Mouse (Mus musculus): ENCODE results near the gene Cenpc1.

The Cenpc1 gene

DNA sequence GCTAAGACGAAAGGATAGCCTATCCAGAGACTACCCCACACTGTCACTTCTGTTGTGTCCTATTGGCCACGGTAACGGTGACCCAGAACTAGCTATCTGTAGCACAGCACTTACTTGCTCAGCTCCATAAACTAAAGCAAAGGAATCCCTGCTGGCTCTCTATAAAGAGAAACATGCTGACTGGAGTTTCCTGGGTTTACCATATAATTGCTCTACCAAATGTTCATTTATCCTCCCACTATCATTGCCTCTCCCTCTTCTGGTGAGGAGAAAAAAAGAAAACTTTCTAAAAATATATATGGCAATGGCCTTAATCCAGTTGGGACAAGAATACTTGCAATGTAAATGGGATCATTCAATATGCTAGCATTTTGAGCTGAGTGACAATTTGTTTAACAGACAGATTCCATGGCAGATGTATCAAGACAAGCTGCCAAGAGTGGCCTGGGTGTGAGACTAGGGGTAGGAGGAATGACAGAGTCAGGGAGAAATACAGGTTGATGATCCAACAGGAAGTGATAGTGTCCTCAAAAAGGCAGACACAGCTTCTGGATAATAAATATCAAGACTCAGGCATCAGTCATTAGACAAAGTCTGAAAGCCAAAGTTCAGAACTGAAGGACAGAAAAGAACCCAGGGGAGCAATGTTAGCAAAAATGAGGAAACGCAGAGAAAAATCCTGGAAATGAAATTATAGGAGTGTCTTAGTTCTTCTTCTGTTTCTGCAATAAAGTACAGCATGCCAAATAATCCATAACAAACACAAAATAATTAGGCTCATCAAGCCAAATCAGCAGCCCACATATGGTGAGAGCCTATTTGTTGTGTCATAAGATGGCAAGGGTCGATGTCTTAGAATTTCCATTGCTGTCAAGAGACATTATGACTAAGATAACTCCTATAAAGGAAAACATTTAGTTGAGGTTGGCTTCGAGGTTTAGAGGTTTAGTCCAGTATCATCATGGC lies 68.6 kb downstream of the Cenpc1 start:
- intact Hi-C loops (cut with DNase I) = no loop called here

GRCm38 (mm10) chr5:85994551-85994950 lies 70.8 kb downstream of the Cenpc1 start:
- intact Hi-C loops (cut with DNase I) = loop anchor here (5.0 kb wide), 1 partner anchor 407 kb away; no protein-coding TSS in a partner anchor

DNA sequence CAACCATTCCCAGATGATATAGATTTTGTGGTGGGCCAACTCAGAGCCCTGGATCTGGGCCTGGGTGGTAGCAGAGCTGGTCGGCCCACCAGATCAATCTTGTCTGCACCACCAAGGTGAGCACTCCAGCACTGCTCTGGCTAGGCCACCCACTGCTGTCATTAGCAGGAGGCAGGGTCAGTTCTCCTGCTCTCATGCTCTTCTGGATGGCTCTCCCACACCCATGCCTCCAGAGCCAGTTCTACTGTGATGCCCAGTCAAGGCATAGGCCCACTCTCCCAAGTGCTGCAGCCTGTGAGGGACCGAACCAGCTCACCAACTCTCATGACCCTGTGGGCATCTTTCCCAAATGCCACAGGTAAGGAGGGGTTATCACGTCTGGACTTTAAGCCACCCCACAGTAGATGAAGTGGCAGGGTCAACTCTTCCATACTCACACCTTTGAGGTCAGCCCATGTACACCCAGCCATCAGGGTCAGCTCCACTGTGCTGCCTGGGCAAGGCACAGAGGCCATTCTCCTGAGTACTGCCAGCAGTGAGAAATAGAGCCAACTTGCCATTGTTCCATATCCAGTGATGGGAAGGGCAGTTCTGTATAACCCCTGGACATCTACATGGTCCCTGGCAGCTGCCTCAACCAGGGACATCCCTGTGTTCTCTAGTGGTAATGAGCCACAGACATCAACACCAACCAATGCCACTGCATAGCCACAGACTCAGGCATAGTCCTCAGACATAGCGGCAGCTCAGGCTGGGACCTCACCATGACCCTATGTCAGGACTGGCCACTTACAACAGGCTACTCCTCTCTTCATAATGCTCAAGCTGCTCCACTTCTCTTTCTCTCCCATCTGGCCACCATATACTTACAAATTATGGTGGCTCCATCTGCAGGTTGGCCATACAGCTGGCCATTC lies 72.3 kb downstream of the Cenpc1 start:
- intact Hi-C loops (cut with DNase I) = loop anchor here (5.0 kb wide), 1 partner anchor 406 kb away; no protein-coding TSS in a partner anchor

GRCm38 (mm10) chr5:85992055-85992454 lies 73.3 kb downstream of the Cenpc1 start:
- intact Hi-C loops (cut with DNase I) = loop anchor here (5.0 kb wide), 1 partner anchor 405 kb away; no protein-coding TSS in a partner anchor

- intact Hi-C loops (cut with DNase I) = no loop called here
These were observed 77.9 kb downstream of the Cenpc1 start for GRCm38 (mm10) chr5:85987516-85987863.

- intact Hi-C loops (cut with DNase I) = no loop called here
These were observed 78.5 kb downstream of the Cenpc1 start for GRCm38 (mm10) chr5:85986734-85987515.

DNA sequence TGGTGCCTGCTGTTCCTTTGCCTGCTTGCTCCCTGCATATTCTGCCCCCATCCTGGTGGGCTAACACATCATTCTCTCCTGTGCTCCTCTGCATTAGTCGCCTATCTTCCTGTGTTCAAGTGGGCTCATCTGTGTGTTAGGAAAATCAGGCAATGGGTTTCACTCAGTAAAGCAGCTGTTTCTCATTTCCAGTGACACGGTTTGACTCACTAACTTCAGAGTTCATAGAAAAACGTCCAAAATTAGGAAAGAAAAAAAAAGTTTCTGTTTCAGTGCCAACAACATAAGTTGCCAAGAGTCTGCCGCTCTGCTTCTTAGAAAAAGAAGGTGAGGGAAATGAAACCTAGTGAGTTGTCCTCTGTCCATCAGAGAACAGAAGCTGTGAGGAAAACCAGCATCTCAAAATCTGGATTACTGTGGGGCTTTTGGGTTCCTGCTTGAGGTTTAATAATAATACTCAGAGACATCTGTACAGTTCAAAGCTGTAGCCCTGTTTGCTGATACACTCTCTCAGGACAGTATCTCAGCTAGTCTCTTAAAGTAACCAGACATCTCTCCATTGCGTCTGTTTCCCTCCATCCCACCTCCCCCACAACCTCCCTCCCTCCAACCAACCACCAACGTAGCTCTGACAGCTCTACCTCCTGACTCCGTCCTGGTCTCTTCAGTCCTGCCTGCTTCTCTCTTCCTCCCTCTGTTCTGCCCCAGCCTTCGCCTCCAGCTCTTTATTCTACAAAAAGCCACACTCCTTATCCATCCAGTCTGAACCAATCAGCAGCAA lies 87.5 kb downstream of the Cenpc1 start:
- intact Hi-C loops (cut with DNase I) = no loop called here

DNA sequence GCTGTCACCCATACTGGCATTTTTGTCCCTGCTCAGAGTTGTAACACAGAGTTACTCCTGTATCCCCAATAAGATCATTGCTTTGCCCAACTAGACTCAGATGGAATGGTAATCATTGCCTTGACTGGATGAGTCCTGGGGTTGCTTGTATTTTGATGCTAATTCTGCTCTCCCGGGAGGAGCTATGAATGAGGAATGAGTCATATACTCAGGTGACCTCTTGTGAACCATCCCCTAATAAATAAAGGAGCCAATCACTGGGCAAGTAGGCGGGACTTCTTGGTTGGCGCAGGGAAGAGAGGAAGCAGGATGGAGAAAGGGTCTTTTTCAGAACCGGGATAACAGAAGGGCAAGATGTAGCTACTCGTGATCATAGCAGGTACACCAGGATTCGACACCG lies 102.6 kb downstream of the Cenpc1 start:
- intact Hi-C loops (cut with DNase I) = no loop called here

Measured in adrenal gland (tissue).